Mouse (Mus musculus) midbrain, postnatal 0 days (tissue): ENCODE data around the gene Wtap. TPM values are rescaled to one million over a fixed set of nuclear protein-coding genes. Genes with fewer than 3 reads are reported as not detected.
"Not testable (repeated sequence)": the region's sequence is repeated elsewhere in the genome, so short reads cannot be mapped to it uniquely, and the experiment has no call there.

Experiments
- ATAC-seq: fragments of 200-750 bp; cut with Nextera tagmentation; 2 replicates; pipeline ENCODE4 v1.8.0; 2017; ENCODE audit warnings: moderate number of reproducible peaks, mild to moderate bottlenecking, moderate TSS enrichment, moderate library complexity; ENCODE audit not compliant: low FRiP score
- DNase-seq: peaks from one replicate; pipeline ENCODE4 v3.0.0-alpha.2; 2015; ENCODE audit warnings: low spot score
- H3K27ac ChIP-seq: fragments of 300-500 bp; sonication (generic); 2 replicates; pipeline ENCODE4 v1.5.1; 2014; ENCODE audit warnings: low read depth, mild to moderate bottlenecking, low read length, mixed read lengths
- H3K27me3 ChIP-seq: fragments of 300-500 bp; sonication (generic); 2 replicates; pipeline ENCODE4 v1.6.1; 2014; ENCODE audit warnings: low read length, control low read depth, mixed read lengths; ENCODE audit not compliant: insufficient read depth
- H3K36me3 ChIP-seq: fragments of 300-500 bp; sonication (generic); 2 replicates; pipeline ENCODE4 v1.6.1; 2014; ENCODE audit warnings: low read length, control low read depth, mixed read lengths; ENCODE audit not compliant: insufficient read depth
- H3K4me1 ChIP-seq: fragments of 300-500 bp; sonication (generic); 2 replicates; pipeline ENCODE4 v1.6.1; 2014; ENCODE audit warnings: mild to moderate bottlenecking, control low read depth, antibody characterized with exemption, low read length, mixed read lengths; ENCODE audit not compliant: insufficient read depth
- H3K4me2 ChIP-seq: fragments of 300-500 bp; sonication (generic); 2 replicates; pipeline ENCODE4 v1.6.1; 2014; ENCODE audit warnings: low read depth, mild to moderate bottlenecking, low read length, mixed read lengths; ENCODE audit not compliant: poor library complexity, severe bottlenecking
- H3K4me3 ChIP-seq: fragments of 300-500 bp; sonication (generic); 2 replicates; pipeline ENCODE4 v1.5.1; 2014; ENCODE audit warnings: low read depth, mild to moderate bottlenecking, low read length, moderate library complexity
- H3K9ac ChIP-seq: fragments of 300-500 bp; sonication (generic); replicated peaks from 2 replicates; pipeline ENCODE4 v1.6.1; 2014; ENCODE audit warnings: mild to moderate bottlenecking, low read length, moderate library complexity, mixed read lengths; ENCODE audit not compliant: poor library complexity, severe bottlenecking
- H3K9me3 ChIP-seq: fragments of 300-500 bp; sonication (generic); 2 replicates; pipeline ENCODE4 v1.6.1; 2016; ENCODE audit warnings: low read length, control low read depth
- CTCF ChIP-seq: IDR thresholded peaks from 2 replicates; pipeline ENCODE4 v1.5.1; 2016; ENCODE audit warnings: antibody characterized with exemption, mild to moderate bottlenecking
- WGBS: fragments of 180-500 bp; shearing (Covaris S2); extraction: QIAGEN DNeasy Blood & Tissue Kit; methylation state at CpG from one replicate; pipeline ENCODE4 v1.1.7; 2014; 5-methylcytosine and 5-hydroxymethylcytosine counted together
- polyA plus RNA-seq: library from polyadenylated mRNA; unstranded; fragments of >200 nt; fragmentation: Nextera tagmentation; extraction: Ambion mirVana; gene quantifications from 2 replicates; pipeline ENCODE4 v1.2.1, GENCODE M21; 2015
- total RNA-seq: library from RNA; depleted of rRNA; stranded (reverse); fragments of >200 nt; gene quantifications from 2 replicates; pipeline ENCODE4 v1.2.3, GENCODE M21; 2014

Wtap gene
- total and polyA plus RNA-seq, 2 experiments from 2014 or later, result 82.7 to 147 TPM

DNA sequence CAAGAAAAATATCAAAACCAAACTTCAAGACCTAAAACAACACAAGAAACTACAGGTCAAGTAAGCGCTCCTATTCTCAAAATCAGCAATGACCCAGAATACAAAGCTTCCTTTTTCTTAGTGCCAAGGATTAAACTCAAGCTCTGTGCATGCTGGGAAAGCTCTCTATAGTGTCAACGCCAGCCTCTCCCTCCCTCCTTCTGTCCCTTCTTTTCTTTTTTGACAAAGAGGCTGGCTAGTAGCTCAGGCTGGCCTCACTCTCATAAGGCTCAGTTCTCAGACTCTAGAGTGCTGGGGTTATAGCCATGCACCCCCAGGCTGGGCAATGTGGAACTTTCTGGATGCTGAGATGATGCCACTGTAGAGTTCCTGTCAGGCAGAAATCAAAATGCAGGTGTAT lies 55.9 kb downstream of the Wtap start:
- H3K27me3 ChIP-seq, result no peaks in the 10 kb centered on the region
- H3K4me1 ChIP-seq, result no peaks in the 10 kb centered on the region; the same call in 1 of the 2 replicates
- no peak overlapping the region for H3K9ac ChIP-seq
- no peaks in the 10 kb centered on the region for H3K9me3 ChIP-seq
- no peak overlapping the region for H3K4me2 ChIP-seq
- peaks cover 9% of the 10 kb centered on the region for H3K36me3 ChIP-seq
- TF ChIP-seq CTCF, result no peak
- DNase-seq, result no peak
- H3K27ac ChIP-seq, result no peak overlapping the region
- ATAC-seq, result no peak
- H3K4me3 ChIP-seq, result no peak overlapping the region
- 25% methylated on average over 2 of the region's 2 CpGs for WGBS

GRCm38 (mm10) chr17:12937412-12937970 lies 56.5 kb downstream of the Wtap start:
- no peaks in the 10 kb centered on the region for H3K9me3 ChIP-seq
- H3K4me3 ChIP-seq, result no peak overlapping the region
- H3K9ac ChIP-seq, result no peak overlapping the region
- H3K4me1 ChIP-seq, result no peaks in the 10 kb centered on the region; the same call in 1 of the 2 replicates
- no peak for ATAC-seq
- no peak overlapping the region for H3K27ac ChIP-seq
- 86% methylated on average over 2 of the region's 2 CpGs for WGBS
- H3K4me2 ChIP-seq, result no peak overlapping the region
- DNase-seq, result no peak
- H3K27me3 ChIP-seq, result no peaks in the 10 kb centered on the region
- no peak for TF ChIP-seq CTCF
- H3K36me3 ChIP-seq, result peaks cover 5% of the 10 kb centered on the region

GRCm38 (mm10) chr17:12935719-12936118 lies 58.2 kb downstream of the Wtap start:
- Histone ChIP-seq H3K4me3 (no peak overlapping the region), H3K27ac (no peak overlapping the region), H3K36me3 (no peaks in the 10 kb centered on the region), H3K4me2 (no peak overlapping the region), H3K27me3 (no peaks in the 10 kb centered on the region), H3K9me3 (no peaks in the 10 kb centered on the region), H3K4me1 (no peaks in the 10 kb centered on the region; the same call in 1 of the 2 replicates), H3K9ac (no peak overlapping the region)
- ATAC-seq (no peak), DNase-seq (no peak)
- WGBS, result 50% methylated on average over 4 of the region's 4 CpGs
- TF ChIP-seq CTCF, result no peak

DNA sequence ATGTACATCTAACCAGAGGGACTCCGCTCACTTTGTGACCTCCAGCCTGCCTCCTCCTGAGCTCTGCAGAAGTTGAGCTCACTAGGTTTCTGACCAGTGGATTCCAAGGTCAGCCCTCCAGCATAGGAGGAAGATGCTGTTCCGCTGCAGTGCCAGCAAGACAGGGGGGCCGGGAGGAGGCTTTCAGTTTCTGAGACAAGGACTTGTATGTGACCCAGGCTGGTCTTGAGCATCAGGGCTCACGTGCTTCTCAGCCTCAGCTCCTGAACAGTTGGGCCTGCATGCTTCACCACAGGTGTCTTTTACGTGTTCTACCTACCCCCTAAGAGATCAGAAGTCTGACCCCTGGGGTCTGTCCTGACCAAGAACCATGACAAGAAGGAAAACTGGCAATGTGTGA lies 62.4 kb downstream of the Wtap start:
- not testable (repeated sequence) for DNase-seq, H3K4me3 ChIP-seq, H3K27me3 ChIP-seq, H3K4me1 ChIP-seq, H3K36me3 ChIP-seq, H3K27ac ChIP-seq, H3K4me2 ChIP-seq, H3K9ac ChIP-seq, ATAC-seq, H3K9me3 ChIP-seq
- WGBS, result 87% methylated on average over 5 of the region's 5 CpGs

- H3K4me3 ChIP-seq, result no peak overlapping the region
- TF ChIP-seq CTCF, result no peak
- no peak for DNase-seq
- H3K4me2 ChIP-seq, result no peak overlapping the region
- H3K27me3 ChIP-seq, result no peaks in the 10 kb centered on the region
- H3K36me3 ChIP-seq, result peaks cover 30% of the 10 kb centered on the region
- no peaks in the 10 kb centered on the region for H3K9me3 ChIP-seq
- WGBS, result 91% methylated on average over 8 of the region's 8 CpGs
- no peak overlapping the region for H3K27ac ChIP-seq
- no peak for ATAC-seq
- H3K9ac ChIP-seq, result no peak overlapping the region
- no peaks in the 10 kb centered on the region for H3K4me1 ChIP-seq
Measured at GRCm38 (mm10) chr17:12925703-12926180, 68.2 kb downstream of the Wtap start.

DNA sequence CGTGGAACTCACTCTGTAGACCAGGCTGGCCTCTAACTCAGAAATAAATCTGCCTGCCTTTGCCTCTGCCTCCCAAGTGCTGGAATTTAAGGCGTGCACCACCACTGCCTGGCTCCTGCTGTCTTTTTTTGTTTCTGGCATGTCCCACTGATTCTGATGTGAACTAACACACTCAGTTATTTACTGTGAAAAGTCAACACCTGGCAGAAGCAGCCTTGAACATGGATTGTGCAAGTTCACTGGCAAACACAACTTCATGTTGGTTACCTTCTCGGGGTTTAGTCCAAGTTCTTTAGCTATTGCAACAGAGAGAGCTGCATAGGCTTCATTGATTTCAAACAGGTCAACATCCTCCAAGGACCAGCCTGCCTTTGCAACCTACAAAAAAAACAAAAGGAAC lies 69.0 kb downstream of the Wtap start:
- Histone ChIP-seq H3K9me3 (no peaks in the 10 kb centered on the region), H3K9ac (no peak overlapping the region), H3K4me2 (no peak overlapping the region), H3K27me3 (no peaks in the 10 kb centered on the region), H3K4me3 (no peak overlapping the region), H3K4me1 (no peaks in the 10 kb centered on the region), H3K27ac (no peak overlapping the region), H3K36me3 (peaks cover 30% of the 10 kb centered on the region)
- 89% methylated on average over 3 of the region's 3 CpGs for WGBS
- TF ChIP-seq CTCF, result no peak
- no peak for ATAC-seq
- no peak for DNase-seq
